Mouse (Mus musculus) limb, embryonic 11.5 days (tissue): ENCODE results near the gene Dcun1d5. TPM values are rescaled to one million over a fixed set of nuclear protein-coding genes. Genes with fewer than 3 reads are reported as not detected.
"Not testable (repeated sequence)": the region's sequence is repeated elsewhere in the genome, so short reads cannot be mapped to it uniquely, and the experiment has no call there.

ENCODE experiments used
- ATAC-seq: fragments of 200-750 bp; cut with Nextera tagmentation; 2 replicates; pipeline ENCODE4 v1.8.0; 2017; ENCODE audit warnings: low read depth; ENCODE audit not compliant: insufficient number of reproducible peaks, low FRiP score, low TSS enrichment
- DNase-seq: peaks from one replicate; pipeline ENCODE4 v3.0.0-alpha.2; 2015; ENCODE audit warnings: low spot score
- H3K27ac ChIP-seq: fragments of 300-500 bp; sonication (generic); replicated peaks from 2 replicates; pipeline ENCODE4 v1.5.1; 2014; ENCODE audit warnings: low read depth, mild to moderate bottlenecking, low read length
- H3K27me3 ChIP-seq: fragments of 300-500 bp; sonication (generic); 2 replicates; pipeline ENCODE4 v1.6.1; 2014; ENCODE audit warnings: mild to moderate bottlenecking, low read length, mixed read lengths; ENCODE audit not compliant: control insufficient read depth, insufficient read depth
- H3K36me3 ChIP-seq: fragments of 300-500 bp; sonication (generic); 2 replicates; pipeline ENCODE4 v1.6.1; 2014; ENCODE audit warnings: mild to moderate bottlenecking, low read length, moderate library complexity, mixed read lengths; ENCODE audit not compliant: control insufficient read depth, insufficient read depth
- H3K4me1 ChIP-seq: fragments of 300-500 bp; sonication (generic); 2 replicates; pipeline ENCODE4 v1.6.1; 2014; ENCODE audit warnings: low read length, mixed read lengths; ENCODE audit not compliant: control insufficient read depth, insufficient read depth
- H3K4me2 ChIP-seq: fragments of 300-500 bp; sonication (generic); 2 replicates; pipeline ENCODE4 v1.6.1; 2014; ENCODE audit warnings: low read depth, mild to moderate bottlenecking, moderate library complexity; ENCODE audit not compliant: severe bottlenecking
- H3K4me3 ChIP-seq: fragments of 300-500 bp; sonication (generic); 2 replicates; pipeline ENCODE4 v1.5.1; 2014; ENCODE audit warnings: low read depth, low read length
- H3K9ac ChIP-seq: fragments of 300-500 bp; sonication (generic); 2 replicates; pipeline ENCODE4 v1.6.1; 2014; ENCODE audit warnings: mild to moderate bottlenecking, low read length
- H3K9me3 ChIP-seq: fragments of 300-500 bp; sonication (generic); 2 replicates; pipeline ENCODE4 v1.6.1; 2016; ENCODE audit warnings: low read length; ENCODE audit not compliant: control insufficient read depth
- WGBS: fragments of 180-500 bp; shearing (Covaris S2); extraction: QIAGEN DNeasy Blood & Tissue Kit; methylation state at CpG from one replicate; pipeline ENCODE4 v1.1.7; 2014; 5-methylcytosine and 5-hydroxymethylcytosine counted together
- polyA plus RNA-seq: library from polyadenylated mRNA; unstranded; fragments of >200 nt; fragmentation: Nextera tagmentation; extraction: Ambion mirVana; gene quantifications from 2 replicates; pipeline ENCODE4 v1.2.1, GENCODE M21; 2014

Dcun1d5 gene
- polyA plus RNA-seq, 1 experiment from 2014 or later: 152 TPM

GRCm38 (mm10) chr9:7184897-7185291, 574 bp downstream of the Dcun1d5 start:
- H3K36me3 ChIP-seq: no peaks in the 10 kb centered on the region; the same call in 1 of the 2 replicates
- WGBS: under 1% methylated on average over 26 of the region's 31 CpGs
- peak overlapping the region; percentile 88 for H3K4me3 ChIP-seq
- H3K9me3 ChIP-seq: no peaks in the 10 kb centered on the region
- DNase-seq (peak; percentile 55), ATAC-seq (peak; percentile 75)
- no peaks in the 10 kb centered on the region for H3K27me3 ChIP-seq
- H3K4me2 ChIP-seq: peak overlapping the region; percentile 72
- H3K9ac ChIP-seq: peak overlapping the region; percentile 84
- peak overlapping the region; percentile 94 for H3K27ac ChIP-seq
- H3K4me1 ChIP-seq: no peaks in the 10 kb centered on the region

DNA sequence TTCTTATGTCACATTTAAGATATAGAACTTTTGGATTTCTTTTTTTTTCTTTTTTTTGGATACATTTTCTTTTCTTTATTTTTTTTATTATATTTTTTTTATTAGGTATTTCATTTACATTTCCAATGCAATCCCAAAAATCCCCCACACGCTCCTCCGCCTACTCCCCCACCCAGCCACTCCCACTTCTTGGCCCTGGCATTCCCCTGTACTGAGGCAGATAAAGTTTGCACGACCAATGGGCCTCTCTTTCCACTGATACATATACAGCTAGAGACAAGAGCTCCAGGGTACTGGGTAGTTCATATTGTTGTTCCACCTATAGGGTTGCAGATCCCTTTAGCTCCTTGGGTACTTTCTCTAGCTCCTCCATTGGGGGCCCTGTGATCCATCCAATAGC, 6.4 kb downstream of the Dcun1d5 start:
- not testable (repeated sequence) for DNase-seq, ATAC-seq, H3K4me1 ChIP-seq, H3K36me3 ChIP-seq, H3K9me3 ChIP-seq, H3K27ac ChIP-seq, H3K9ac ChIP-seq, H3K4me3 ChIP-seq, H3K4me2 ChIP-seq, H3K27me3 ChIP-seq
- 94% methylated on average over 3 of the region's 3 CpGs for WGBS

DNA sequence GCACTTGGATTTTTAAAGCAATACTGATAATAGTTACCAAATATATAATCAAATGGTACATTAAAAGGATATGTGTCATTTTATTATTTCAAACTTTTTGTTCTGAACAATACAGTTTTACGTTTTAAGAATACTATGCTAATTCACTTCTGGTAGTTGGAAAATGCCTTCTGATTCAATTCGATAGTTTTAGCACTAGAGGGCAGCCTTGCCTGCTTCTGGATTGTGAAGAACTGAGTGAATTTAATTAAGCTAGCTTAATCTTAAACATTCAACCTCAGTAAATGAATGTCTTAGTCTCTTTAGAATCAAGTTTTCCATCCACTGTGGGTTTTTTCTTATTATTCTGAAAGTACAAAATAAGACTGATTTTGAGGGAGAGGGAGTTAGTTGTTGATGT, 31.9 kb downstream of the Dcun1d5 start:
- Histone ChIP-seq H3K4me3 (no peak overlapping the region), H3K9me3 (no peaks in the 10 kb centered on the region), H3K36me3 (no peaks in the 10 kb centered on the region), H3K4me1 (no peaks in the 10 kb centered on the region), H3K4me2 (no peak overlapping the region), H3K27ac (no peak overlapping the region), H3K27me3 (no peaks in the 10 kb centered on the region), H3K9ac (no peak overlapping the region)
- 55% methylated on average over 2 of the region's 2 CpGs for WGBS
- ATAC-seq: no peak
- DNase-seq: no peak

- no peaks in the 10 kb centered on the region for H3K27me3 ChIP-seq
- H3K9me3 ChIP-seq: no peaks in the 10 kb centered on the region
- no peaks in the 10 kb centered on the region for H3K36me3 ChIP-seq
- no peak for DNase-seq
- no peak for ATAC-seq
- no peak overlapping the region for H3K9ac ChIP-seq
- no peaks in the 10 kb centered on the region for H3K4me1 ChIP-seq
- WGBS: 88% methylated on average over 5 of the region's 5 CpGs
- no peak overlapping the region for H3K27ac ChIP-seq
- no peak overlapping the region for H3K4me2 ChIP-seq
- H3K4me3 ChIP-seq: no peak overlapping the region
Measured at GRCm38 (mm10) chr9:7221024-7221423, 36.7 kb downstream of the Dcun1d5 start.

DNA sequence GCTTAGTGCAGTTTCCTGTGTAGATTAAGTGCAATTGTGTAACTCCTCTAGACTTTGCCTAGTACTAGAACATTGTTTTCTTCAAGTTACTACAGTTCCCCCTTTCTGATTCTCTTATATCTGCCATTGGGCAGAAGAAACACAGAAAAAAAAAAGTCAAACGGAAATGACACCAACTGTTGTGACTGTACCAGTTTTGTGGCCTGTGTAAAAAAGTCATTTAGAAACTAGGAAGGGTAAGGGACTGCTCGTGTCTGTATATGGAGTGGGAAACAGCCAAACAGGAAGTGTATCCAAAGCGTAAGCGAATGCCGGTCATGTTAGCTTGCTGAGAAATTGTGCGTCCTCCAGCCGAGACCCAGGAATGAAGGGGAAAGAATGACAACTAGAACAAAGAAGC, 37.1 kb downstream of the Dcun1d5 start:
- 88% methylated on average over 7 of the region's 7 CpGs for WGBS
- Histone ChIP-seq H3K4me3 (no peak overlapping the region), H3K27me3 (no peaks in the 10 kb centered on the region), H3K36me3 (no peaks in the 10 kb centered on the region), H3K4me2 (no peak overlapping the region), H3K27ac (no peak overlapping the region), H3K9ac (no peak overlapping the region), H3K9me3 (no peaks in the 10 kb centered on the region), H3K4me1 (no peaks in the 10 kb centered on the region)
- ATAC-seq (no peak), DNase-seq (no peak)

GRCm38 (mm10) chr9:7238619-7239018, 54.3 kb downstream of the Dcun1d5 start:
- 94% methylated on average over 1 of the region's 1 CpGs for WGBS
- Histone ChIP-seq H3K9ac (no peak overlapping the region), H3K27me3 (no peaks in the 10 kb centered on the region), H3K27ac (no peak overlapping the region), H3K36me3 (no peaks in the 10 kb centered on the region), H3K9me3 (no peaks in the 10 kb centered on the region), H3K4me2 (no peak overlapping the region), H3K4me3 (no peak overlapping the region), H3K4me1 (no peaks in the 10 kb centered on the region)
- ATAC-seq (no peak), DNase-seq (no peak)

- 74% methylated on average over 2 of the region's 2 CpGs for WGBS
- no peak for ATAC-seq
- no peak overlapping the region for H3K4me2 ChIP-seq
- H3K36me3 ChIP-seq: no peaks in the 10 kb centered on the region
- no peak overlapping the region for H3K27ac ChIP-seq
- DNase-seq: no peak
- H3K9me3 ChIP-seq: no peaks in the 10 kb centered on the region
- H3K4me1 ChIP-seq: no peaks in the 10 kb centered on the region
- H3K4me3 ChIP-seq: no peak overlapping the region
- H3K27me3 ChIP-seq: no peaks in the 10 kb centered on the region
- no peak overlapping the region for H3K9ac ChIP-seq
Measured at GRCm38 (mm10) chr9:7239967-7240366, 55.6 kb downstream of the Dcun1d5 start.

DNA sequence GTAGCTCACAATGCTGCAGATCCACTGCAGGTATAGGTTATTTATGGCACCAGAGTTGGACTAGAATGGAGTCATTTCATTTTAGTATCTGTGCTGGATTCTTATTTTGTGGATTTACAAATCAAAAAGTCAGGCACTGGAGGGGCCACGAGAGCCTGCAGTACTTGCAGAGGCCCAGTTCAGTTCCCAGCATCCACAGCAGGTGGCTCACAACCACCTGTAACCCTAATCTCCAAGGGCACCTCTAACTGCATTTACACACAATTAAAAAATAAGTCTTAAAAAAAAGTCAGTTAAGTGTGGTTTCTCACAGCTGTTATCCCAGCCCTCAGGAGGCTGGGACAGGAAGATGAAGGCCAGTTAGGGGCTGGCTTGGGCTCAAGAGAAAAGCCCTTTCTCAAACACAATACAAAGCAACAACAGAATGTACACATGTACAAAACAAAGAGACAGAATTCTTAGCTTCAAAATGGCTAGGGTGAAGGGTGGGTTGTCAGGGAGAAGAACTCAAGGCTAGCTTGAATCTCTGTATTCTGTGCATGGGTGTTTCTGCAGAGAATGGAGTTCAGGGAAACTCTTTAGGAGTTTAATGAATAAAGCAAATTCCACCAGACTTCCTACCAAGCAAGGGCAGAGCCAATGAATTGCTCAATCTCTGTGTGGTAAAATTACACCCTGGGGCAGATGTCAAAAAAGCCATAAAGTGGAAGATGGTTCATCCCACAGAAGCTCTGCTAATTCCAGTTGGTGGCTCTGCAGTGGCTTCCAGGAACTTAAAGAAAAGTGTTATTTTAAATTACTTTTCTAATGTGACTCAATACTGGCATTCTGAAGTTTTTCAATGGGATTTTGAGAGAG, 68.7 kb downstream of the Dcun1d5 start:
- Histone ChIP-seq H3K27ac (no peak overlapping the region), H3K4me2 (no peak overlapping the region), H3K9me3 (no peaks in the 10 kb centered on the region), H3K9ac (no peak overlapping the region), H3K27me3 (no peaks in the 10 kb centered on the region), H3K4me1 (no peaks in the 10 kb centered on the region), H3K36me3 (no peaks in the 10 kb centered on the region), H3K4me3 (no peak overlapping the region)
- WGBS: 55% methylated on average over 1 of the region's 1 CpGs
- DNase-seq: no peak
- no peak for ATAC-seq
